Mouse (Mus musculus) embryonic fibroblast, embryonic 13.5 days (primary cell): Measurements from ENCODE around the gene Vps13d.

Source experiments
- CTCF ChIP-seq: IDR thresholded peaks from 2 replicates; pipeline ENCODE4 v1.5.1; 2011; ENCODE audit warnings: mild to moderate bottlenecking, control low read depth, low read length, moderate library complexity, borderline replicate concordance; ENCODE audit not compliant: insufficient read depth
- POLR2A ChIP-seq: IDR thresholded peaks from 2 replicates; pipeline ENCODE4 v1.6.1; 2011; ENCODE audit warnings: low read depth, mild to moderate bottlenecking, control low read depth, low read length, moderate library complexity

DNA sequence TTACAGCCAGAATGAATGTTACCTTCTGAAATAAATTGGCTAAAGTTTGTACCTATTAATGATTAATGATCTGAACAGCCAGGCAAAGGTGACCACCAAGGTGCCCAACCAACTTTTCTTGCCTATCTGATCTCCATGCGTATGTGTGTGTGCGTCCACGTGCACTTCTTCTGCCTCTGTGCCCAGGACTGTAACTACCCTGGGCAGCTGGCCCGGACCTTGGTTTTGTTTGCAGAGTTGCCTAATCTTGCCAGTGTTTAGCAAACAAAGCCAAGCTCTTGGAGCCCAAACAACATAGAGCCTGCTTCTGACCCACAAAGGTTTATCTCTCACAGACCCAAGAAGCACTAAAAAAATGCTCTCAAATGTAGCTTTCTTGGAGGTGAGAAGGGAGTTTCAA is 237.6 kb downstream of the Vps13d start:
- TF ChIP-seq CTCF (no peak), POLR2A (no peak)
